Mouse (Mus musculus) frontal cortex, postnatal 36 days (tissue): ENCODE data around the gene Gm28043.
"Not testable (repeated sequence)": the region's sequence is repeated elsewhere in the genome, so short reads cannot be mapped to it uniquely, and the experiment has no call there.

Source experiments
- DNase-seq, 2 experiments: peaks; one replicate each; pipeline ENCODE4 v3.0.0; 2022; ENCODE audit warnings: low spot score in 2 of 2

The Gm28043 gene

GRCm38 (mm10) chr17:29614115-29615023 is at the start of gene Gm28043, which contains the start of gene Rnf8:
Gm28043 (plus strand) TSS chr17:29614876.
Rnf8 (plus strand) TSS chr17:29614790.
- DNase-seq, result peak; percentile 94 to 96

- DNase-seq, result no peak
Measured at GRCm38 (mm10) chr17:29565521-29565920, 49.2 kb upstream of the Gm28043 start.

GRCm38 (mm10) chr17:29568435-29568834 is 46.2 kb upstream of the Gm28043 start:
- DNase-seq, result no peak

GRCm38 (mm10) chr17:29569831-29570230 is 44.8 kb upstream of the Gm28043 start:
- DNase-seq, result no peak

GRCm38 (mm10) chr17:29579579-29580126 is 35.0 kb upstream of the Gm28043 start:
- no peak for DNase-seq

GRCm38 (mm10) chr17:29583569-29583968 is 31.1 kb upstream of the Gm28043 start:
- DNase-seq, result no peak

- DNase-seq, result no peak
Measured at GRCm38 (mm10) chr17:29584306-29584705, 30.4 kb upstream of the Gm28043 start.

- DNase-seq, result no peak
Measured at GRCm38 (mm10) chr17:29584737-29585136, 29.9 kb upstream of the Gm28043 start.

- no peak for DNase-seq
Measured at GRCm38 (mm10) chr17:29585446-29585845, 29.2 kb upstream of the Gm28043 start.

GRCm38 (mm10) chr17:29586921-29587320 is 27.8 kb upstream of the Gm28043 start:
- DNase-seq, result no peak

- DNase-seq, result no peak
Measured at GRCm38 (mm10) chr17:29589221-29589898, 25.3 kb upstream of the Gm28043 start.

GRCm38 (mm10) chr17:29595891-29596770 is 18.5 kb upstream of the Gm28043 start:
- DNase-seq, result no peak

- no peak for DNase-seq
Measured at GRCm38 (mm10) chr17:29596771-29597132, 17.9 kb upstream of the Gm28043 start.

- DNase-seq, result no peak
Measured at GRCm38 (mm10) chr17:29599051-29599450, 15.6 kb upstream of the Gm28043 start.

GRCm38 (mm10) chr17:29599537-29599936 is 15.1 kb upstream of the Gm28043 start:
- DNase-seq, result no peak

GRCm38 (mm10) chr17:29601391-29601790 is 13.3 kb upstream of the Gm28043 start:
- DNase-seq, result no peak

GRCm38 (mm10) chr17:29603283-29603682 is 11.4 kb upstream of the Gm28043 start:
- peak; percentile 80 to 84 for DNase-seq

GRCm38 (mm10) chr17:29613453-29613852 is 1.2 kb upstream of the Gm28043 start:
- not testable (repeated sequence) for DNase-seq

GRCm38 (mm10) chr17:29615024-29615551 is 412 bp downstream of the Gm28043 start:
- no peak for DNase-seq

- DNase-seq, result peak in 1 of 2 experiments; percentile 38
Measured at GRCm38 (mm10) chr17:29615616-29616015, 940 bp downstream of the Gm28043 start.

- DNase-seq, result no peak
Measured at GRCm38 (mm10) chr17:29619231-29619630, 4.6 kb downstream of the Gm28043 start.
